Mouse (Mus musculus): ENCODE measurements around the gene Pycr1. TPM values are rescaled to one million over a fixed set of nuclear protein-coding genes. Genes with fewer than 3 reads are reported as not detected.
A peak's percentile ranks its signal among the peaks of the same experiment; 100 is the strongest.

Pycr1 gene
- total and polyA plus RNA-seq, 3 experiments: 21.0 to 75.3 (median 32.3) TPM

GRCm38 (mm10) chr11:120616617-120617294 is 26.8 kb downstream of the Pycr1 start:
- no peaks in the 10 kb centered on the region for H3K9me3 ChIP-seq (replicated peaks; ENCODE audit: low read length)
- 0 out of 2 replicates have a peak overlapping the region, but pooled peaks have one; percentile 59 for H3K27ac ChIP-seq (ENCODE audit: insufficient read depth, low read depth)
- in situ Hi-C loops (cut with MboI; ENCODE audit: low pct_ligation_motif_present, low pct_unique_long_range_greater_than_20kb, low sequenced_read_pairs): no loop called here
- H3K4me2 ChIP-seq (ENCODE audit: insufficient read depth, low read depth, poor library complexity, severe bottlenecking): peak overlapping the region; percentile 63
- H3K4me1 ChIP-seq (ENCODE audit: control insufficient read depth in 1 of 2, insufficient read depth in 2 of 2): peaks cover 8 to 36% of the 10 kb centered on the region in 2 experiments
- TF ChIP-seq CHD2 (IDR thresholded peaks at IDR 0.05; ENCODE audit: low read length) (no peak), NRF1 (IDR thresholded peaks at IDR 0.05; ENCODE audit: low read depth, low read length) (no peak), USF1 (IDR thresholded peaks at IDR 0.05; ENCODE audit: low read depth, low read length) (no peak), CTCF (conservative IDR thresholded peaks at IDR 0.05 in 1 of 2, IDR thresholded peaks at IDR 0.05 in 1 of 2; ENCODE audit: low read depth in 2 of 2, low read length in 2 of 2) (no peak), MXI1 (IDR thresholded peaks at IDR 0.05; ENCODE audit: low read depth, low read length) (no peak), MAX (IDR thresholded peaks at IDR 0.05; ENCODE audit: low read length) (no peak), POLR2AphosphoS2 (IDR thresholded peaks at IDR 0.05; ENCODE audit: low read depth, low read length) (no peak), ETS1 (conservative IDR thresholded peaks at IDR 0.05; ENCODE audit: low read depth, low read length) (no peak), TBP (conservative IDR thresholded peaks at IDR 0.05; ENCODE audit: low read depth, low read length) (no peak), JUN (IDR thresholded peaks at IDR 0.05; ENCODE audit: insufficient read depth, low read depth, low read length) (no peak), MYC (IDR thresholded peaks at IDR 0.05; ENCODE audit: low read depth, low read length) (no peak; the same call in 1 of the 2 replicates), IRF4 (IDR thresholded peaks at IDR 0.05; ENCODE audit: low read depth, low read length) (no peak), ZMIZ1 (IDR thresholded peaks at IDR 0.05; ENCODE audit: low read depth, low read length) (no peak), SMC3 (IDR thresholded peaks at IDR 0.05; ENCODE audit: low read depth, low read length) (no peak), ZC3H11A (IDR thresholded peaks at IDR 0.05; ENCODE audit: low read depth, low read length) (no peak), E2F4 (IDR thresholded peaks at IDR 0.05; ENCODE audit: insufficient replicate concordance, low read depth, low read length) (no peak)
- DNase-seq (ENCODE audit: extremely low read depth): no peak
- H3K27me3 ChIP-seq (replicated peaks): no peaks in the 10 kb centered on the region
- peak overlapping the region; percentile 75 to 87 (median 79) for H3K4me3 ChIP-seq (replicated peaks in 1 of 3; ENCODE audit: low read depth in 2 of 3, low read length in 2 of 3, poor library complexity in 1 of 3)
- H3K36me3 ChIP-seq (replicated peaks in 1 of 2; ENCODE audit: control insufficient read depth in 1 of 2, insufficient read depth in 1 of 2, low read length in 1 of 2): peaks cover 64 to 80% of the 10 kb centered on the region in 2 experiments
- dilution Hi-C loops (cut with MboI; ENCODE audit: extremely low pct_ligation_motif_present, extremely low pct_unique_long_range_greater_than_20kb, low sequenced_read_pairs): no loop called here
- peaks cover 22% of the 10 kb centered on the region for H3K79me2 ChIP-seq (replicated peaks; ENCODE audit: control insufficient read depth, extremely low read depth, insufficient read depth, poor library complexity, severe bottlenecking)
- H3K9ac ChIP-seq (ENCODE audit: insufficient read depth, low read depth): peak overlapping the region; percentile 73

- Histone ChIP-seq H3K9me3 (replicated peaks; ENCODE audit: low read length) (no peaks in the 10 kb centered on the region), H3K27ac (ENCODE audit: insufficient read depth, low read depth) (no peak overlapping the region), H3K79me2 (replicated peaks; ENCODE audit: control insufficient read depth, extremely low read depth, insufficient read depth, poor library complexity, severe bottlenecking) (peaks cover 22% of the 10 kb centered on the region), H3K9ac (ENCODE audit: insufficient read depth, low read depth) (no peak overlapping the region), H3K36me3 (replicated peaks in 1 of 2; ENCODE audit: control insufficient read depth in 1 of 2, insufficient read depth in 1 of 2, low read length in 1 of 2) (peaks cover 65 to 80% of the 10 kb centered on the region in 2 experiments), H3K4me3 (replicated peaks in 1 of 3; ENCODE audit: low read depth in 2 of 3, low read length in 2 of 3, poor library complexity in 1 of 3) (no peak overlapping the region), H3K4me2 (ENCODE audit: insufficient read depth, low read depth, poor library complexity, severe bottlenecking) (no peak overlapping the region), H3K4me1 (ENCODE audit: control insufficient read depth in 1 of 2, insufficient read depth in 2 of 2) (peaks cover 8 to 36% of the 10 kb centered on the region in 2 experiments), H3K27me3 (replicated peaks) (no peaks in the 10 kb centered on the region)
- TF ChIP-seq USF2 (conservative IDR thresholded peaks at IDR 0.05; ENCODE audit: low read depth, low read length): no peak
- TF ChIP-seq SMC3 (IDR thresholded peaks at IDR 0.05; ENCODE audit: low read depth, low read length): no peak
- TF ChIP-seq POLR2AphosphoS2 (IDR thresholded peaks at IDR 0.05; ENCODE audit: low read depth, low read length): no peak
- no peak for TF ChIP-seq ZMIZ1 (IDR thresholded peaks at IDR 0.05; ENCODE audit: low read depth, low read length)
- no peak for DNase-seq (ENCODE audit: extremely low read depth)
- in situ Hi-C loops (cut with MboI; ENCODE audit: low pct_ligation_motif_present, low pct_unique_long_range_greater_than_20kb, low sequenced_read_pairs) (no loop called here), dilution Hi-C loops (cut with MboI; ENCODE audit: extremely low pct_ligation_motif_present, extremely low pct_unique_long_range_greater_than_20kb, low sequenced_read_pairs) (no loop called here)
Observed at GRCm38 (mm10) chr11:120615606-120616203, 27.9 kb downstream of the Pycr1 start.
